8 mouse cellular contexts compared by ENCODE assay signal in the genomic region with DNA sequence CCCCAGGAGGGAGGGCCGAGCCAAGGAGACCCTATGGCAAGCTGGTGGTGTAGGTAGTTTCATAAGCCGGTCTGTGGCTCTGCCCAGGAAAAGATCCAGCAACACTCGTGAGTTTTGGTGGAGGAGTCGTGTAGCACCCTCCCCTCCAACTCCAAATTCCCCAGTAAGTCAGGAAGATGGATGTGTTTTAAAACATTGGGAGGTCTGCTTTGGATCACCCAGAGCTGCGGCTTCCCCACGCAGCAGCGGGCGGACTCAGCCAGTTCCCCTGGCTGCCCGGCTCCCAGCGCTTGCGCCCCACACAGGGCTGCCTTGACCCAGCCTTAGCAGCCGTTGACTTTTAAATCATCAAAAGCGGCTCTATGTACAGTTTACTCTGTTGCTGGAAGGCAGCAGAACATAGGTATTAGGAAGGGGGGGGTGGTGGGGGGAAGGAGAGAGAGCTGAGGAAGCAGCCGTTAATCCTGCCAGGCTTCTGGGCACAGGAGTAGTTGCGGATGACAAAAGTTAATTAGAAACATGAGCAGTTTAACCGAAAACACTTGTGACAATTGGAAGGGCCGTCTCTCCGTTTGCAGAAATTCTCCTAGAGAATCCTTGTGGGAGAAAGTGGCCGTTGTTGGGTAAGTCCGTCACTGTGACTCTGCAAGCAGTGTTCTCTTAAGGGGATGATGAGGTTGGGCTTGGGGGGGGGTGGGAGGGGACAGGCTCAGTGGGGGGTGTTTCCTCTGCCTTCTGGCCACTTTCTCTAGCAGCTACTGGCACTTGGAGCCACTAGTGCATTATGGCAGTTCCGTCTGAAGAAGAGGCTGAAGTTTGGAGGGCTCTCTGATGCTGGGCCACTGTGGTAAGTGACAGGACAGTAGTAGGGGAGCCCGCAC.
A peak's percentile ranks its signal among the peaks of the same experiment; 100 is the strongest.
DNase-seq lines count a peak whose midpoint lies in the region; ATAC-seq lines count a peak whose summit lies in the region.

No protein-coding gene starts in this region.

- H3K27ac ChIP-seq in hindbrain, embryonic 15.5 days (replicated peaks) = no peak overlapping the region
- no peak overlapping the region for H3K27ac ChIP-seq in midbrain, embryonic 13.5 days

- H3K9ac ChIP-seq in hindbrain, embryonic 15.5 days = no peak overlapping the region
- no peak overlapping the region; the same call in 1 of the 2 replicates for H3K9ac ChIP-seq in midbrain, embryonic 13.5 days (replicated peaks)

- no peaks in the 10 kb centered on the region for H3K27me3 ChIP-seq in hindbrain, embryonic 15.5 days
- H3K27me3 ChIP-seq in midbrain, embryonic 13.5 days = no peaks in the 10 kb centered on the region

- ATAC-seq in hindbrain, embryonic 15.5 days (ENCODE audit: low FRiP score, low read depth) = peak; percentile 35
- peak; percentile 68 for ATAC-seq in midbrain, embryonic 13.5 days

- H3K36me3 ChIP-seq in hindbrain, embryonic 15.5 days = 0 out of 2 replicates have a peak, but pooled peaks cover 9% of the 10 kb centered on the region
- peaks cover 21% of the 10 kb centered on the region for H3K36me3 ChIP-seq in midbrain, embryonic 13.5 days

- DNase-seq in kidney, postnatal 10 days = peak; percentile 45
- no peak for DNase-seq in kidney, adult 18-20 months
- peak; percentile 77 for DNase-seq in embryo, embryonic 10.5 days (ENCODE audit: low spot score)
- DNase-seq in thymus, postnatal 25 days = no peak
- no peak for DNase-seq in spleen, postnatal 4 days (ENCODE audit: low spot score in 2 of 2)
- no peak for DNase-seq in cerebellum, adult 11-12 months

- no peaks in the 10 kb centered on the region for H3K9me3 ChIP-seq in hindbrain, embryonic 15.5 days
- no peaks in the 10 kb centered on the region for H3K9me3 ChIP-seq in midbrain, embryonic 13.5 days

- no peak overlapping the region for H3K4me3 ChIP-seq in hindbrain, embryonic 15.5 days
- no peak overlapping the region for H3K4me3 ChIP-seq in midbrain, embryonic 13.5 days (replicated peaks)

- H3K4me1 ChIP-seq in hindbrain, embryonic 15.5 days (replicated peaks) = peaks cover 12% of the 10 kb centered on the region
- H3K4me1 ChIP-seq in midbrain, embryonic 13.5 days (replicated peaks) = peaks cover 12% of the 10 kb centered on the region

- WGBS in hindbrain, embryonic 15.5 days = 27% methylated on average over 22 of the region's 22 CpGs
- WGBS in midbrain, embryonic 13.5 days = 33% methylated on average over 22 of the region's 22 CpGs

- peak overlapping the region; percentile 31 for H3K4me2 ChIP-seq in hindbrain, embryonic 15.5 days
- peak overlapping the region; percentile 25; the same call in 1 of the 2 replicates for H3K4me2 ChIP-seq in midbrain, embryonic 13.5 days (replicated peaks)

Comparison
In these comparisons a context has a peak if more than half of its experiments do, and no peak if none do; other contexts are left out.
1. DNase-seq: peak in kidney, postnatal 10 days (single experiment) and embryo, embryonic 10.5 days (single experiment); none in kidney, adult 18-20 months (single experiment), thymus, postnatal 25 days (single experiment), spleen, postnatal 4 days (0 of 2) and cerebellum, adult 11-12 months (single experiment).